Mouse (Mus musculus): Measurements from ENCODE around the gene 1810049J17Rik. TPM values are rescaled to one million over a fixed set of nuclear protein-coding genes. Genes with fewer than 3 reads are reported as not detected.

The 1810049J17Rik gene
- total and polyA plus RNA-seq, 2 experiments from 2014 or later = 2.1 TPM; not detected in 1

DNA sequence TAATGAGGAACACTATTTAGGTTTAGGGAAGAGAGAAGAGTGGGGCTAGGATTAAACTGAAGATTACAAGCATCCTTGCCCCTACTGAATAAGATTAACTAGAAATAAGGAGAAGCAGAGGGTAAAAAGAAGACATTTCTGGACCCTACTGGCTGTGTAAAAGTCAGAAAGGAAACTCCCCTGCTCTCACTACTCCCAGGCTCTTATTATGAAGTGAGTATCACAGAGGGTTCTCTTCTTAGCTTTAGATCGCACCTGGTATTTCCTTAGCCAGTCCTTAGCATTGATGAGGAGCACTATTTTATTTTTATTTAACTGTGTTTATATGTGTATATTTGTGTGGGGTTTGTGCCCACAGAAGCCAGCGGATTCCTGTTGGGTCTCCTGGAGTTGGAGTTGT is 25.5 kb downstream of the 1810049J17Rik start:
- WGBS = 57% methylated on average over 2 of the region's 2 CpGs
- no peaks in the 10 kb centered on the region for H3K36me3 ChIP-seq (ENCODE audit: insufficient read depth)
- no peak overlapping the region for H3K4me2 ChIP-seq (ENCODE audit: low read depth)
- no peaks in the 10 kb centered on the region for H3K9me3 ChIP-seq (ENCODE audit: low read length)
- no peak for ATAC-seq
- no peak for TF ChIP-seq CTCF (IDR thresholded peaks at IDR 0.05; ENCODE audit: low read depth)
- no peaks in the 10 kb centered on the region for H3K27me3 ChIP-seq (ENCODE audit: insufficient read depth, low read length)
- no peak overlapping the region for H3K27ac ChIP-seq (ENCODE audit: low read depth, low read length)
- no peak overlapping the region for H3K4me3 ChIP-seq (ENCODE audit: low read depth, low read length)
- no peak for DNase-seq
- no peak overlapping the region for H3K9ac ChIP-seq
- H3K4me1 ChIP-seq (ENCODE audit: insufficient read depth) = no peaks in the 10 kb centered on the region

GRCm38 (mm10) chr15:12291757-12292156 is 29.9 kb downstream of the 1810049J17Rik start:
- ATAC-seq (no peak), DNase-seq (no peak)
- Histone ChIP-seq H3K4me3 (ENCODE audit: low read depth, low read length) (no peak overlapping the region), H3K27me3 (ENCODE audit: insufficient read depth, low read length) (no peaks in the 10 kb centered on the region), H3K9ac (no peak overlapping the region), H3K27ac (ENCODE audit: low read depth, low read length) (no peak overlapping the region), H3K4me2 (ENCODE audit: low read depth) (no peak overlapping the region), H3K36me3 (ENCODE audit: insufficient read depth) (no peaks in the 10 kb centered on the region), H3K4me1 (ENCODE audit: insufficient read depth) (no peaks in the 10 kb centered on the region), H3K9me3 (ENCODE audit: low read length) (no peaks in the 10 kb centered on the region)
- WGBS = 92% methylated on average over 2 of the region's 2 CpGs
- no peak for TF ChIP-seq CTCF (IDR thresholded peaks at IDR 0.05; ENCODE audit: low read depth)

- DNase-seq = no peak
- 85% methylated on average over 7 of the region's 7 CpGs for WGBS
- H3K36me3 ChIP-seq (ENCODE audit: insufficient read depth) = no peaks in the 10 kb centered on the region
- no peak for ATAC-seq
- H3K4me2 ChIP-seq (ENCODE audit: low read depth) = no peak overlapping the region
- no peak for TF ChIP-seq CTCF (IDR thresholded peaks at IDR 0.05; ENCODE audit: low read depth)
- no peaks in the 10 kb centered on the region for H3K4me1 ChIP-seq (ENCODE audit: insufficient read depth)
- no peak overlapping the region for H3K4me3 ChIP-seq (ENCODE audit: low read depth, low read length)
- no peak overlapping the region for H3K27ac ChIP-seq (ENCODE audit: low read depth, low read length)
- H3K9ac ChIP-seq = no peak overlapping the region
- H3K27me3 ChIP-seq (ENCODE audit: insufficient read depth, low read length) = no peaks in the 10 kb centered on the region
- H3K9me3 ChIP-seq (ENCODE audit: low read length) = no peaks in the 10 kb centered on the region
Observed at GRCm38 (mm10) chr15:12290330-12290729, 31.4 kb downstream of the 1810049J17Rik start.

DNA sequence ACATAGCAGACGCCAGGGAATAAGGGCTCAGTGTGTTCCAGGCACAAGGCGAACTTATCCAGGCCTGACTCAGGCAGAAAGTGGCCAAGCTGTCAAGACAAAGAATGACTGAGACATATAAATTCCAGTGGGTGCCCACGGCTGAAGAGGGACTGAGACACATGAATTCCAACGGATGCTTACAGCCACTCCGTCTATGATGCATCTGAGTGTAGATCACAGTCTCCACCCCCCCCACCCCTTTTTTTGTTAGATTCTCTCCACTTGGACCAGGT is 36.2 kb downstream of the 1810049J17Rik start:
- no peaks in the 10 kb centered on the region for H3K36me3 ChIP-seq (ENCODE audit: insufficient read depth)
- no peaks in the 10 kb centered on the region for H3K4me1 ChIP-seq (ENCODE audit: insufficient read depth)
- H3K9me3 ChIP-seq (ENCODE audit: low read length) = no peaks in the 10 kb centered on the region
- DNase-seq (no peak), ATAC-seq (no peak)
- H3K9ac ChIP-seq = no peak overlapping the region
- H3K4me2 ChIP-seq (ENCODE audit: low read depth) = no peak overlapping the region
- H3K27me3 ChIP-seq (ENCODE audit: insufficient read depth, low read length) = no peaks in the 10 kb centered on the region
- TF ChIP-seq CTCF (IDR thresholded peaks at IDR 0.05; ENCODE audit: low read depth) = no peak
- no peak overlapping the region for H3K4me3 ChIP-seq (ENCODE audit: low read depth, low read length)
- 79% methylated on average over 5 of the region's 5 CpGs for WGBS
- no peak overlapping the region for H3K27ac ChIP-seq (ENCODE audit: low read depth, low read length)

DNA sequence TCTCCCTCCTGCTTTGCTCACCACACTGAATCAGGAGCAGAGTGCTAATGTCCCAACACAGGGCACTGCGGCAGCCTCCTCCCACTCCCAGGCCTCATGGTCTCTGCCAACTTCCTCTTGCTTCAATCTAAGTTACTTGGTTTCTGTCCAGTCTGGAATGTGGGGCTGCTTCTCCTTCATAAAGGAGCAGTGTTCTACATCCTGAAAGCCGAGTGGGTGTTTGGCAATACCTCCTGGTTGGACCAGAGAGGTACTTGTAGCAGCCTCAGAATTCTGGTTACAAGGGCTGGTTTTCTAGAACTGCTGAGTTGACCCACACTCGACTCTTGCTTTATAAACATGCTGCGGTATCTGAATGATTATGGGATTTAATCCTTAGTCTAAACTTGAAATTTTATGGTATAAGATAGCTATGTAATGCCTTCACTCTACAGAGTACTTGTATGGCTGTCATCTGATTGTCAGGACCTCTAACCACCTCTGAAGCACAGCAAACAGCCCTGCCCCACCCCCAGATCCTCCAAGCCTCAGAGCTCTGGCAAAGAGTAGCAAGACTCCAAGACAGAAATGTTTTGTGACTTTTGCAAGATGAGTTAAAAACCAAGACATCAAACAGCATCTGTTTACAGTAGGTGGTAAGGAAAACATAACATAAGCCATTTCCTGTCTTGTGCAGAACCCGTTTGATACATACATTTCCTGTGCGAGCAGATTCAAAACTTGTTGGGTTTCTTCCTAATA is 36.7 kb downstream of the 1810049J17Rik start:
- no peak for TF ChIP-seq CTCF (IDR thresholded peaks at IDR 0.05; ENCODE audit: low read depth)
- no peak overlapping the region for H3K4me3 ChIP-seq (ENCODE audit: low read depth, low read length)
- no peaks in the 10 kb centered on the region for H3K4me1 ChIP-seq (ENCODE audit: insufficient read depth)
- no peaks in the 10 kb centered on the region for H3K36me3 ChIP-seq (ENCODE audit: insufficient read depth)
- H3K9me3 ChIP-seq (ENCODE audit: low read length) = no peaks in the 10 kb centered on the region
- H3K4me2 ChIP-seq (ENCODE audit: low read depth) = no peak overlapping the region
- ATAC-seq (peak; percentile 68), DNase-seq (peak; percentile 19)
- H3K9ac ChIP-seq = no peak overlapping the region
- no peaks in the 10 kb centered on the region for H3K27me3 ChIP-seq (ENCODE audit: insufficient read depth, low read length)
- no peak overlapping the region for H3K27ac ChIP-seq (ENCODE audit: low read depth, low read length)
- 74% methylated on average over 6 of the region's 6 CpGs for WGBS

DNA sequence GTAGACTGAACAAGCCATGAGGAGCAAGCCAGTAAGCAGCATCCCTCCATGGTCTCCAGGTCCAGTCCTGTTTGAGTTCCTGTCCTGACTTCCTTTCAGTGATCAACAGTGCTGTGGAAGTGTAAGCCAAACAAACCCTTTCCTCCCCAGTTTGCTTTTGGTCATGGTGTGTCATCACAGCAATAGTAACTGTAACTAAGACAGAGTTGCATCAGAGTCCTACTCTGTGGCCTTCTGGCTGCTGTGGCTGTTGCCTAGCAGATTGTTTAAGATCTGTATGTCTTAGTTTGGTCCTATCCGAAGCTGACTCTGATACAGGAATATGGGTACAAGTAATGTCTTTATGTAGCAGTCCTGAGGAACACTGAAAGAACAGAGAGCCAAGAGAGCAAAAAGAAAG is 41.9 kb downstream of the 1810049J17Rik start:
- no peak overlapping the region for H3K4me2 ChIP-seq (ENCODE audit: low read depth)
- 94% methylated on average over 1 of the region's 1 CpGs for WGBS

DNA sequence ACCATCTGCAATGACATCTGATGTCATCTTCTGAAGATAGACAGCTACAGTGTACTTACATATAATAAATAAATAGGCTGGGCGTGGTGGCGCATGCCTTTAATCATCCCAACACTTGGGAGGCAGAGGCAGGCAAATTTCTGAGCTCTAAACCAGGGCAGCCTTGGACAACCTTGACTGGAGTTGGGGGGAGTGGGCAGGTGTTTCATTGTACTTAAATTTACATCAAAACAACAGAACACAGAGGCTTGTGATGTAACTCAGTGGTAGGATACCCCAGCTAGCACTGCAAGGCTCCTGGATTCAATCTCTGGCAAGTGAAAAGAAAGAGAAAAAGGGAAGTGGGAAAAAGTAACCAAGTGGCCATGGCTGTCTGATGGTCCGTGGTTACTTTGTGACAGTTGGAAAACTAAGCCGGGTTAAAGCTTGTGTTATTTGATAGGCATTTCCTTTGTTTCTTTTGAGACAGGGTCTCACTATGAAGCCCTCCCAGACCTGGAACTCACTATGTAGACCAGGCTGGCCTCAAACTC is 46.5 kb downstream of the 1810049J17Rik start:
- no peak overlapping the region for H3K4me2 ChIP-seq (ENCODE audit: low read depth)
- no peak for DNase-seq
- no peak overlapping the region for H3K27ac ChIP-seq (ENCODE audit: low read depth, low read length)
- no peak for TF ChIP-seq CTCF (IDR thresholded peaks at IDR 0.05; ENCODE audit: low read depth)
- 76% methylated on average over 4 of the region's 4 CpGs for WGBS
- no peak for ATAC-seq
- H3K27me3 ChIP-seq (ENCODE audit: insufficient read depth, low read length) = no peaks in the 10 kb centered on the region
- no peaks in the 10 kb centered on the region for H3K9me3 ChIP-seq (ENCODE audit: low read length)
- no peaks in the 10 kb centered on the region for H3K4me1 ChIP-seq (ENCODE audit: insufficient read depth)
- peaks cover 13% of the 10 kb centered on the region for H3K36me3 ChIP-seq (ENCODE audit: insufficient read depth)
- no peak overlapping the region for H3K4me3 ChIP-seq (ENCODE audit: low read depth, low read length)
- H3K9ac ChIP-seq = no peak overlapping the region

More for the DNA sequence above, 41.9 kb downstream of the 1810049J17Rik start:
- TF ChIP-seq CTCF (IDR thresholded peaks at IDR 0.05; ENCODE audit: low read depth) = no peak
- ATAC-seq (no peak), DNase-seq (no peak)
- Histone ChIP-seq H3K27me3 (ENCODE audit: insufficient read depth, low read length) (no peaks in the 10 kb centered on the region), H3K4me1 (ENCODE audit: insufficient read depth) (no peaks in the 10 kb centered on the region), H3K9ac (no peak overlapping the region), H3K27ac (ENCODE audit: low read depth, low read length) (no peak overlapping the region), H3K36me3 (ENCODE audit: insufficient read depth) (no peaks in the 10 kb centered on the region), H3K4me3 (ENCODE audit: low read depth, low read length) (no peak overlapping the region), H3K9me3 (ENCODE audit: low read length) (no peaks in the 10 kb centered on the region)

Data from forebrain, postnatal 0 days (tissue).